Mouse (Mus musculus): ENCODE results near the gene Otop3. TPM values are rescaled to one million over a fixed set of nuclear protein-coding genes. Genes with fewer than 3 reads are reported as not detected.

The Otop3 gene
- total and polyA plus RNA-seq, 3 experiments: not detected

GRCm38 (mm10) chr11:115296471-115297210 is 37.9 kb upstream of the Otop3 start:
- H3K9ac ChIP-seq (ENCODE audit: low read depth, low read length): peak overlapping the region; percentile 10
- 0 out of 2 replicates have a peak, but pooled peaks cover 3% of the 10 kb centered on the region for H3K27me3 ChIP-seq (ENCODE audit: control insufficient read depth, insufficient read depth, low read length)
- peak overlapping the region; percentile 59; the same call in 1 of the 2 replicates for H3K4me3 ChIP-seq
- no peak for DNase-seq
- no peaks in the 10 kb centered on the region for H3K36me3 ChIP-seq (ENCODE audit: control insufficient read depth, insufficient read depth, low read length)
- no peaks in the 10 kb centered on the region for H3K79me2 ChIP-seq (replicated peaks; ENCODE audit: control insufficient read depth, insufficient read depth, low read length)
- WGBS: 46% methylated on average over 21 of the region's 21 CpGs
- intact Hi-C loops (cut with DNase I): no loop called here
- TF ChIP-seq EP300 (IDR thresholded peaks at IDR 0.05; ENCODE audit: insufficient read depth, low read depth, low read length): no peak
- no peak for TF ChIP-seq POLR2A (IDR thresholded peaks at IDR 0.05; ENCODE audit: insufficient read depth, low read depth, low read length)
- no peak for TF ChIP-seq CTCF (IDR thresholded peaks at IDR 0.05)
- H3K27ac ChIP-seq: no peak overlapping the region
- H3K4me1 ChIP-seq (ENCODE audit: control insufficient read depth, insufficient read depth, low read length): no peaks in the 10 kb centered on the region

GRCm38 (mm10) chr11:115297214-115297826 is 37.2 kb upstream of the Otop3 start, which contains the start of gene Fads6:
Gene Fads6, minus strand, starts transcription at chr11:115297663.
- Histone ChIP-seq H3K36me3 (ENCODE audit: control insufficient read depth, insufficient read depth, low read length) (no peaks in the 10 kb centered on the region), H3K79me2 (replicated peaks; ENCODE audit: control insufficient read depth, insufficient read depth, low read length) (no peaks in the 10 kb centered on the region), H3K4me1 (ENCODE audit: control insufficient read depth, insufficient read depth, low read length) (no peaks in the 10 kb centered on the region), H3K27ac (no peak within 1 kb of the TSS), H3K4me3 (peak within 1 kb of the TSS; percentile 59), H3K27me3 (ENCODE audit: control insufficient read depth, insufficient read depth, low read length) (0 out of 2 replicates have a peak, but pooled peaks cover 3% of the 10 kb centered on the region), H3K9ac (ENCODE audit: low read depth, low read length) (peak within 1 kb of the TSS; percentile 10)
- peak; percentile 66 to 71 for DNase-seq
- WGBS: under 1% methylated on average over 43 of the region's 44 CpGs
- TF ChIP-seq EP300 (IDR thresholded peaks at IDR 0.05; ENCODE audit: insufficient read depth, low read depth, low read length): no peak
- peak; percentile 48 for TF ChIP-seq CTCF (IDR thresholded peaks at IDR 0.05)
- no peak for TF ChIP-seq POLR2A (IDR thresholded peaks at IDR 0.05; ENCODE audit: insufficient read depth, low read depth, low read length)
- intact Hi-C loops (cut with DNase I): no loop called here

GRCm38 (mm10) chr11:115298160-115298559 is 36.4 kb upstream of the Otop3 start:
- H3K27me3 ChIP-seq (ENCODE audit: control insufficient read depth, insufficient read depth, low read length): 0 out of 2 replicates have a peak, but pooled peaks cover 3% of the 10 kb centered on the region
- DNase-seq: no peak
- H3K27ac ChIP-seq: no peak overlapping the region
- H3K4me1 ChIP-seq (ENCODE audit: control insufficient read depth, insufficient read depth, low read length): no peaks in the 10 kb centered on the region
- intact Hi-C loops (cut with DNase I): no loop called here
- WGBS: 76% methylated on average over 8 of the region's 8 CpGs
- no peak overlapping the region for H3K9ac ChIP-seq (ENCODE audit: low read depth, low read length)
- H3K4me3 ChIP-seq: no peak overlapping the region
- H3K36me3 ChIP-seq (ENCODE audit: control insufficient read depth, insufficient read depth, low read length): no peaks in the 10 kb centered on the region
- no peak for TF ChIP-seq CTCF (IDR thresholded peaks at IDR 0.05)
- TF ChIP-seq EP300 (IDR thresholded peaks at IDR 0.05; ENCODE audit: insufficient read depth, low read depth, low read length): no peak
- no peak for TF ChIP-seq POLR2A (IDR thresholded peaks at IDR 0.05; ENCODE audit: insufficient read depth, low read depth, low read length)
- H3K79me2 ChIP-seq (replicated peaks; ENCODE audit: control insufficient read depth, insufficient read depth, low read length): no peaks in the 10 kb centered on the region

GRCm38 (mm10) chr11:115300745-115301144 is 33.8 kb upstream of the Otop3 start:
- Histone ChIP-seq H3K27ac (no peak overlapping the region), H3K36me3 (ENCODE audit: control insufficient read depth, insufficient read depth, low read length) (no peaks in the 10 kb centered on the region), H3K4me3 (no peak overlapping the region), H3K4me1 (ENCODE audit: control insufficient read depth, insufficient read depth, low read length) (no peaks in the 10 kb centered on the region), H3K79me2 (replicated peaks; ENCODE audit: control insufficient read depth, insufficient read depth, low read length) (no peaks in the 10 kb centered on the region), H3K27me3 (ENCODE audit: control insufficient read depth, insufficient read depth, low read length) (0 out of 2 replicates have a peak, but pooled peaks cover 3% of the 10 kb centered on the region), H3K9ac (ENCODE audit: low read depth, low read length) (no peak overlapping the region)
- intact Hi-C loops (cut with DNase I): no loop called here
- TF ChIP-seq POLR2A (IDR thresholded peaks at IDR 0.05; ENCODE audit: insufficient read depth, low read depth, low read length) (no peak), EP300 (IDR thresholded peaks at IDR 0.05; ENCODE audit: insufficient read depth, low read depth, low read length) (no peak), CTCF (IDR thresholded peaks at IDR 0.05) (no peak)
- WGBS: 79% methylated on average over 4 of the region's 4 CpGs
- no peak for DNase-seq

- Histone ChIP-seq H3K4me1 (ENCODE audit: control insufficient read depth, insufficient read depth, low read length) (no peaks in the 10 kb centered on the region), H3K27ac (no peak overlapping the region), H3K36me3 (ENCODE audit: control insufficient read depth, insufficient read depth, low read length) (no peaks in the 10 kb centered on the region), H3K79me2 (replicated peaks; ENCODE audit: control insufficient read depth, insufficient read depth, low read length) (no peaks in the 10 kb centered on the region), H3K9ac (ENCODE audit: low read depth, low read length) (no peak overlapping the region), H3K4me3 (no peak overlapping the region), H3K27me3 (ENCODE audit: control insufficient read depth, insufficient read depth, low read length) (0 out of 2 replicates have a peak, but pooled peaks cover 3% of the 10 kb centered on the region)
- WGBS: 83% methylated on average over 2 of the region's 2 CpGs
- intact Hi-C loops (cut with DNase I): no loop called here
- no peak for DNase-seq
- no peak for TF ChIP-seq CTCF (IDR thresholded peaks at IDR 0.05)
- no peak for TF ChIP-seq POLR2A (IDR thresholded peaks at IDR 0.05; ENCODE audit: insufficient read depth, low read depth, low read length)
- no peak for TF ChIP-seq EP300 (IDR thresholded peaks at IDR 0.05; ENCODE audit: insufficient read depth, low read depth, low read length)
Observed at GRCm38 (mm10) chr11:115301351-115301750, 33.2 kb upstream of the Otop3 start.

- TF ChIP-seq POLR2A (IDR thresholded peaks at IDR 0.05; ENCODE audit: insufficient read depth, low read depth, low read length): no peak
- TF ChIP-seq CTCF (IDR thresholded peaks at IDR 0.05): no peak
- TF ChIP-seq EP300 (IDR thresholded peaks at IDR 0.05; ENCODE audit: insufficient read depth, low read depth, low read length): no peak
- intact Hi-C loops (cut with DNase I): no loop called here
Observed at GRCm38 (mm10) chr11:115303167-115303566, 31.4 kb upstream of the Otop3 start.

More at GRCm38 (mm10) chr11:115303167-115303566, 31.4 kb upstream of the Otop3 start:
- Histone ChIP-seq H3K9ac (ENCODE audit: low read depth, low read length) (no peak overlapping the region), H3K27ac (no peak overlapping the region), H3K27me3 (ENCODE audit: control insufficient read depth, insufficient read depth, low read length) (no peaks in the 10 kb centered on the region), H3K4me1 (ENCODE audit: control insufficient read depth, insufficient read depth, low read length) (no peaks in the 10 kb centered on the region), H3K4me3 (no peak overlapping the region), H3K36me3 (ENCODE audit: control insufficient read depth, insufficient read depth, low read length) (no peaks in the 10 kb centered on the region), H3K79me2 (replicated peaks; ENCODE audit: control insufficient read depth, insufficient read depth, low read length) (no peaks in the 10 kb centered on the region)
- DNase-seq: no peak
- WGBS: 55% methylated on average over 8 of the region's 8 CpGs
